Mouse (Mus musculus): Measurements from ENCODE around the gene Olfr640.

DNA sequence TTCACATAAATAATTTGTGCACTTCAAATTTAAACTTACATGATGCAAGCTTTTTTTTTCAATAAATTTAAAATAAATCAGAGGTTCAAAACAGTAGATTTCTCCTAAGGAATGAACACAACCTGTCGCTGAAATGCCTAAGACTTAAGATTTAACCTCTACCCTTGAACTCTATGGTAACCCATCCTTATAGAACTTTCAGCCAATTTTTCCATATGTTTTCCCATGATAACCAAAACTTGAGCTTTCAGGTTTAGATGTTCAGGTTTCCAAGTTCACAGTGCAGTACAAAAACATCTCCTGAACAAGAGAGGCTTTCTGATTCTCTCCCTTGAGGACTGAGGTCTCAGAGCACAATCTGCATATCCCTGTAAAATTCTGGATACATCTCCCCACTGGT, 54.5 kb downstream of the Olfr640 start, which contains the start of gene Olfr635:
- no peak for TF ChIP-seq CTCF (IDR thresholded peaks at IDR 0.05; ENCODE audit: borderline replicate concordance, insufficient read depth, low read length)
- no peak for TF ChIP-seq POLR2A (IDR thresholded peaks at IDR 0.05; ENCODE audit: low read depth, low read length)
